ENCODE assay signal across 30 mouse cellular contexts in genomic region chr19:46617361-46617760, GRCm38 (mm10). TPM values are rescaled to one million over a fixed set of nuclear protein-coding genes. Genes with fewer than 3 reads are reported as not detected.
A peak's percentile ranks its signal among the peaks of the same experiment; 100 is the strongest.
DNase-seq lines count a peak whose midpoint lies in the region; ATAC-seq and TF ChIP-seq lines count a peak whose summit lies in the region.
"Had no signal": no experiment of that assay in that cellular context is flagged by ENCODE, and none has a peak within 500 bp of the region (broad histone marks: within the 10 kb centered on the region; RNA-seq: fewer than 3 reads in every experiment).

No protein-coding gene starts in this region.

- 77% methylated on average over 8 of the region's 8 CpGs for WGBS in liver, postnatal 0 days (ENCODE audit: insufficient replicate concordance)
- 84% methylated on average over 8 of the region's 8 CpGs for WGBS in liver, embryonic 11.5 days
- WGBS in hindbrain, embryonic 13.5 days: 89% methylated on average over 8 of the region's 8 CpGs

- DNase-seq in liver, postnatal 0 days: no peak
- DNase-seq in liver, embryonic 11.5 days (ENCODE audit: low spot score): no peak
- DNase-seq in CD4-positive, CD25-positive, alpha-beta regulatory T cell, adult 2 months (ENCODE audit: low read depth, low spot score): peak; percentile 73
- DNase-seq in CD8-positive naive resting alpha-beta T cell, adult 2 months (ENCODE audit: low read depth in 2 of 2, low spot score in 2 of 2): peak; percentile 23 to 34
- DNase-seq in induced T-regulatory cell, adult 2 months (ENCODE audit: low read depth): peak; percentile 86
- no peak for DNase-seq in neural tube, embryonic 10.5 days (ENCODE audit: extremely low spot score, low spot score)
- DNase-seq in kidney, postnatal 36 days: no peak
- DNase-seq: adrenal gland, adult 8-10 months; B cell, adult 2 months; cerebellum, adult 8-10 months; cerebellum, postnatal 25 days; gastrocnemius, postnatal 10 days; kidney, adult 8-10 months; kidney, postnatal 10 days; layer of hippocampus, adult 9-11 months; right cerebral cortex, postnatal 25 days had no signal

- H3K9ac ChIP-seq in liver, postnatal 0 days (replicated peaks): no peak overlapping the region
- H3K9ac ChIP-seq in liver, embryonic 11.5 days (ENCODE audit: low read depth, low read length): no peak overlapping the region
- H3K9ac ChIP-seq in hindbrain, embryonic 13.5 days: no peak overlapping the region
- H3K9ac ChIP-seq: embryonic facial prominence, embryonic 15.5 days; forebrain, embryonic 13.5 days; hindbrain, embryonic 14.5 days; intestine, embryonic 15.5 days; limb, embryonic 15.5 days; liver, embryonic 14.5 days; lung, embryonic 15.5 days; stomach, embryonic 15.5 days had no signal

- ATAC-seq in liver, postnatal 0 days: no peak
- no peak for ATAC-seq in liver, embryonic 11.5 days (replicated peaks; ENCODE audit: low FRiP score)
- no peak for ATAC-seq in hindbrain, embryonic 13.5 days (ENCODE audit: low FRiP score)
- ATAC-seq: forebrain, embryonic 13.5 days; intestine, embryonic 15.5 days had no signal

- H3K4me3 ChIP-seq in liver, postnatal 0 days (ENCODE audit: low read depth, low read length): no peak overlapping the region
- no peak overlapping the region for H3K4me3 ChIP-seq in liver, embryonic 11.5 days (ENCODE audit: low read depth, low read length)
- no peak overlapping the region for H3K4me3 ChIP-seq in hindbrain, embryonic 13.5 days
- H3K4me3 ChIP-seq: embryonic facial prominence, embryonic 10.5 days; embryonic facial prominence, embryonic 15.5 days; forebrain, embryonic 13.5 days; heart, embryonic 12.5 days; intestine, embryonic 15.5 days; limb, embryonic 10.5 days; limb, embryonic 15.5 days; lung, embryonic 15.5 days; midbrain, embryonic 10.5 days; stomach, embryonic 15.5 days had no signal

- H3K27ac ChIP-seq in liver, postnatal 0 days (ENCODE audit: low read depth): peak overlapping the region; percentile 61; the same call in 1 of the 2 replicates
- H3K27ac ChIP-seq in liver, embryonic 11.5 days (ENCODE audit: low read depth, low read length): no peak overlapping the region
- H3K27ac ChIP-seq in hindbrain, embryonic 13.5 days: no peak overlapping the region
- H3K27ac ChIP-seq: embryonic facial prominence, embryonic 15.5 days; hindbrain, embryonic 14.5 days; intestine, embryonic 15.5 days; limb, embryonic 10.5 days; limb, embryonic 15.5 days; liver, embryonic 14.5 days had no signal

- no peak for TF ChIP-seq CTCF in liver, postnatal 0 days (IDR thresholded peaks at IDR 0.05; ENCODE audit: low read depth)

- H3K4me2 ChIP-seq in liver, postnatal 0 days (ENCODE audit: low read depth, low read length): no peak overlapping the region
- H3K4me2 ChIP-seq in liver, embryonic 11.5 days: no peak overlapping the region
- no peak overlapping the region for H3K4me2 ChIP-seq in hindbrain, embryonic 13.5 days
- H3K4me2 ChIP-seq: embryonic facial prominence, embryonic 15.5 days; forebrain, embryonic 13.5 days; heart, embryonic 12.5 days; hindbrain, embryonic 14.5 days; intestine, embryonic 15.5 days; limb, embryonic 15.5 days; lung, embryonic 15.5 days; stomach, embryonic 15.5 days had no signal

- no peak for TF ChIP-seq EP300 in liver, postnatal 0 days (IDR thresholded peaks at IDR 0.05; ENCODE audit: low read depth)

- no peaks in the 10 kb centered on the region for H3K27me3 ChIP-seq in liver, postnatal 0 days (ENCODE audit: insufficient read depth, low read length)
- H3K27me3 ChIP-seq in liver, embryonic 11.5 days (replicated peaks; ENCODE audit: control insufficient read depth, insufficient read depth, low read length): no peaks in the 10 kb centered on the region
- no peaks in the 10 kb centered on the region for H3K27me3 ChIP-seq in hindbrain, embryonic 13.5 days
- H3K27me3 ChIP-seq: embryonic facial prominence, embryonic 15.5 days; forebrain, embryonic 13.5 days; heart, embryonic 12.5 days; intestine, embryonic 15.5 days; limb, embryonic 15.5 days; lung, embryonic 15.5 days; stomach, embryonic 15.5 days had no signal

- H3K36me3 ChIP-seq in liver, postnatal 0 days (replicated peaks; ENCODE audit: insufficient read depth, low read length): peaks cover 44% of the 10 kb centered on the region
- H3K36me3 ChIP-seq in liver, embryonic 11.5 days (ENCODE audit: control insufficient read depth, insufficient read depth, low read length): no peaks in the 10 kb centered on the region
- H3K36me3 ChIP-seq in hindbrain, embryonic 13.5 days: peaks cover 21% of the 10 kb centered on the region
- H3K36me3 ChIP-seq: intestine, embryonic 15.5 days; stomach, embryonic 15.5 days had no signal

- H3K4me1 ChIP-seq in liver, postnatal 0 days (ENCODE audit: insufficient read depth): peaks cover 56% of the 10 kb centered on the region
- H3K4me1 ChIP-seq in liver, embryonic 11.5 days (replicated peaks; ENCODE audit: control insufficient read depth, insufficient read depth, low read length): peaks cover 57% of the 10 kb centered on the region
- H3K4me1 ChIP-seq in hindbrain, embryonic 13.5 days (replicated peaks): peaks cover 45% of the 10 kb centered on the region

- H3K9me3 ChIP-seq in liver, postnatal 0 days (ENCODE audit: low read length): no peaks in the 10 kb centered on the region
- H3K9me3 ChIP-seq in liver, embryonic 11.5 days (ENCODE audit: control insufficient read depth, low read length): no peaks in the 10 kb centered on the region
- no peaks in the 10 kb centered on the region for H3K9me3 ChIP-seq in hindbrain, embryonic 13.5 days
- H3K9me3 ChIP-seq: embryonic facial prominence, embryonic 10.5 days; embryonic facial prominence, embryonic 15.5 days; forebrain, embryonic 13.5 days; heart, embryonic 12.5 days; intestine, embryonic 15.5 days; limb, embryonic 10.5 days; limb, embryonic 15.5 days; lung, embryonic 15.5 days; midbrain, embryonic 10.5 days; stomach, embryonic 15.5 days had no signal

RNA-seq across cellular contexts. Expression of gene Wbp1l, which starts 18.5 kb away (rescaled TPM):
- 40.4 and 48.8 TPM in 2 replicates for polyA plus RNA-seq in liver, postnatal 0 days (2015; fragmentation: Nextera tagmentation; extraction: Ambion mirVana)
- 36.6 and 40.7 TPM in 2 replicates for polyA plus RNA-seq in liver, embryonic 11.5 days (2014; fragmentation: Nextera tagmentation; extraction: Ambion mirVana)
- 42.2 and 44.5 TPM in 2 replicates for polyA plus RNA-seq in hindbrain, embryonic 13.5 days (2015; fragmentation: Nextera tagmentation; extraction: Ambion mirVana)

RNA-seq across cellular contexts. Expression of gene Sfxn2, which starts 44.2 kb away (rescaled TPM):
- 63.0 and 63.4 TPM in 2 replicates for polyA plus RNA-seq in liver, postnatal 0 days (2015; fragmentation: Nextera tagmentation; extraction: Ambion mirVana)
- polyA plus RNA-seq in liver, embryonic 11.5 days (2014; fragmentation: Nextera tagmentation; extraction: Ambion mirVana): 24.7 and 26.2 TPM in 2 replicates
- 10.3 and 12.6 TPM in 2 replicates for polyA plus RNA-seq in hindbrain, embryonic 13.5 days (2015; fragmentation: Nextera tagmentation; extraction: Ambion mirVana)

RNA-seq across cellular contexts. Expression of gene Arl3, which starts 44.4 kb away (rescaled TPM):
- polyA plus RNA-seq in liver, postnatal 0 days (2015; fragmentation: Nextera tagmentation; extraction: Ambion mirVana): 17.0 and 17.1 TPM in 2 replicates
- 42.6 and 50.5 TPM in 2 replicates for polyA plus RNA-seq in liver, embryonic 11.5 days (2014; fragmentation: Nextera tagmentation; extraction: Ambion mirVana)
- polyA plus RNA-seq in hindbrain, embryonic 13.5 days (2015; fragmentation: Nextera tagmentation; extraction: Ambion mirVana): 212 and 220 TPM in 2 replicates

RNA-seq across cellular contexts. Expression of gene Cyp17a1, which starts 55.6 kb away (rescaled TPM):
- polyA plus RNA-seq in liver, postnatal 0 days (2015; fragmentation: Nextera tagmentation; extraction: Ambion mirVana): 3.3 and 5.8 TPM in 2 replicates
- 0.27 and 0.30 TPM in 2 replicates for polyA plus RNA-seq in liver, embryonic 11.5 days (2014; fragmentation: Nextera tagmentation; extraction: Ambion mirVana)
- polyA plus RNA-seq in hindbrain, embryonic 13.5 days (2015; fragmentation: Nextera tagmentation; extraction: Ambion mirVana): not detected in 2 replicates
- polyA plus RNA-seq: embryonic facial prominence, embryonic 10.5 days; forebrain, embryonic 13.5 days; hindbrain, embryonic 14.5 days; intestine, embryonic 15.5 days; limb, embryonic 10.5 days; lung, embryonic 15.5 days; midbrain, embryonic 10.5 days; neural tube, embryonic 11.5 days; stomach, embryonic 15.5 days had no signal

Comparison
In these comparisons a context has a peak if more than half of its experiments do, and no peak if none do; other contexts are left out.
1. DNase-seq: peak in CD4-positive, CD25-positive, alpha-beta regulatory T cell, adult 2 months (single experiment), CD8-positive naive resting alpha-beta T cell, adult 2 months (2 of 2) and induced T-regulatory cell, adult 2 months (single experiment); none in liver, postnatal 0 days (single experiment), liver, embryonic 11.5 days (single experiment), neural tube, embryonic 10.5 days (single experiment) and kidney, postnatal 36 days (0 of 2).